Mouse (Mus musculus) forebrain, embryonic 16.5 days (tissue): Measurements from ENCODE around the gene Nfu1. TPM values are rescaled to one million over a fixed set of nuclear protein-coding genes. Genes with fewer than 3 reads are reported as not detected.

Source experiments
- ATAC-seq: fragments of 200-750 bp; cut with Nextera tagmentation; 2 replicates; pipeline ENCODE4 v1.8.0; 2017; ENCODE audit warnings: mild to moderate bottlenecking, moderate library complexity
- H3K27ac ChIP-seq: fragments of 300-500 bp; sonication (generic); 2 replicates; pipeline ENCODE4 v1.5.1; 2014; ENCODE audit warnings: low read length, control low read depth
- H3K27me3 ChIP-seq: fragments of 300-500 bp; sonication (generic); replicated peaks from 2 replicates; pipeline ENCODE4 v1.6.1; 2014; ENCODE audit warnings: low read length; ENCODE audit not compliant: control insufficient read depth, insufficient read depth
- H3K36me3 ChIP-seq: fragments of 300-500 bp; sonication (generic); 2 replicates; pipeline ENCODE4 v1.6.1; 2014; ENCODE audit not compliant: control insufficient read depth, insufficient read depth
- H3K4me1 ChIP-seq: fragments of 300-500 bp; sonication (generic); replicated peaks from 2 replicates; pipeline ENCODE4 v1.6.1; 2014; ENCODE audit warnings: low read length; ENCODE audit not compliant: control insufficient read depth, insufficient read depth
- H3K4me2 ChIP-seq: fragments of 300-500 bp; sonication (generic); 2 replicates; pipeline ENCODE4 v1.6.1; 2014; ENCODE audit warnings: mild to moderate bottlenecking, low read length, control low read depth
- H3K4me3 ChIP-seq: fragments of 300-500 bp; sonication (generic); replicated peaks from 2 replicates; pipeline ENCODE4 v1.5.1; 2014; ENCODE audit warnings: mild to moderate bottlenecking, low read length, control low read depth
- H3K9ac ChIP-seq: fragments of 300-500 bp; sonication (generic); replicated peaks from 2 replicates; pipeline ENCODE4 v1.6.1; 2014; ENCODE audit warnings: low read depth, low read length, control low read depth
- H3K9me3 ChIP-seq: fragments of 300-500 bp; sonication (generic); 2 replicates; pipeline ENCODE4 v1.6.1; 2016; ENCODE audit warnings: low read length; ENCODE audit not compliant: control insufficient read depth
- WGBS: fragments of 180-500 bp; shearing (Covaris S2); extraction: QIAGEN DNeasy Blood & Tissue Kit; methylation state at CpG from one replicate; pipeline ENCODE4 v1.1.7; 2014; 5-methylcytosine and 5-hydroxymethylcytosine counted together
- polyA plus RNA-seq: library from polyadenylated mRNA; unstranded; fragments of >200 nt; fragmentation: Nextera tagmentation; extraction: Ambion mirVana; gene quantifications from 2 replicates; pipeline ENCODE4 v1.2.1, GENCODE M21; 2015

Nfu1 gene
- polyA plus RNA-seq: 99.2 and 109 TPM in 2 replicates

DNA sequence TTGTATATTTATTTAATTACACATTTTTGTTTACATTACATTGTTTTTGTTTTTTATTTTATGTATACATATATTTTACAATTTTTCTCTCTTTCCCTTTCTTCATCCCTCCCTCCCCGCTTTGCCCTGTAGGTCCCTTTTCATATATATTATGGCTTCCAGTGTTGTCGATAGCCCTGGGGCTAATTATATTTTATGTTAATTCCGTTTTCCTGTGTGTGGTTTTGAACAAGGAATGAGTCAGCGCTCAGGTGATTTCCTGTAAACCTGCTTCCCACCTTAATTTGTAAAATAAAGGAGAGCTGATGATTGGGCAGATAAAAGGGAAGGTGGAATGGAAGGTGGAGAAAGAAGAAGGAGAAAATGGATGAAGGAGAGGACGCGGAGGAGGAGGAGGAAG is at the start of gene Nfu1:
TSS of gene Nfu1 (plus strand) at position 350 of the 400 bp plus-strand sequence.
- Histone ChIP-seq H3K4me1 (peaks cover 9% of the 10 kb centered on the region), H3K27me3 (no peaks in the 10 kb centered on the region), H3K36me3 (no peaks in the 10 kb centered on the region), H3K27ac (peak within 1 kb of the TSS; percentile 70), H3K9ac (peak within 1 kb of the TSS; percentile 94), H3K4me3 (peak within 1 kb of the TSS; percentile 78), H3K9me3 (no peaks in the 10 kb centered on the region), H3K4me2 (peak within 1 kb of the TSS; percentile 62)
- WGBS: 79% methylated on average over 6 of the region's 6 CpGs
- no peak for ATAC-seq

DNA sequence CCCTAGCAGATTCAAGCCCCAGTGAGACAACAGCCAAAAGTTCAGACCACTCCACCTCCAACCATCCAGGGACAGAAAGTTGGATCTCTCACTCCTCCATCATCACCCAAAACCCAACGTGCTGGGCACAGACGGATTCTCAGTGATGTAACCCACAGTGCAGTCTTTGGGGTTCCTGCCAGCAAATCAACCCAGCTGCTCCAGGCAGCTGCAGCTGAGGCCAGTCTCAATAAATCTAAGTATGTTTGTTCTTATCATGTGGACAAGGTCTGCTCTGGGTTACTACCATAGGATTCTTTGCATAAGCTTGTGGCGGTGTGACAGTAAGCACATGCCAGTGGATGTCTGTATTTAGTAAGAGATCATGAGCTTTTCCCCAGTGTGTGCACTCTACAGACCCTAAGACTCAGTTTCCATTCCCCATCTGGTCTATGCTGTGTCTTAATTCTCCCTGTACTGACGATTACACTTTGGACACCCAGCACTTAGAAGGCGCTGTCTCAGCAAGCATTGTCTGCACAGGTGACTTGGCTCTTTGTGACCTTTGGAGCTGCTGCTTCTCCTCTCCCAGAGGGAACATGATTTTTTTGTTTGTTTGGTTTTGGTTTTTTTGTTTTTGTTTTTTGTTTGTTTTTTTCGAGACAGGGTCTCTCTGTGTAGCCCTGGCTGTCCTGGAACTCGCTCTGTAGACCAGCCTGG is 44.9 kb upstream of the Nfu1 start:
- H3K36me3 ChIP-seq: peaks cover 14% of the 10 kb centered on the region
- H3K27ac ChIP-seq: no peak overlapping the region
- no peaks in the 10 kb centered on the region for H3K27me3 ChIP-seq
- WGBS: 89% methylated on average over 7 of the region's 7 CpGs
- H3K4me2 ChIP-seq: no peak overlapping the region
- H3K4me1 ChIP-seq: no peaks in the 10 kb centered on the region
- no peaks in the 10 kb centered on the region for H3K9me3 ChIP-seq
- ATAC-seq: no peak
- no peak overlapping the region for H3K9ac ChIP-seq
- no peak overlapping the region for H3K4me3 ChIP-seq

DNA sequence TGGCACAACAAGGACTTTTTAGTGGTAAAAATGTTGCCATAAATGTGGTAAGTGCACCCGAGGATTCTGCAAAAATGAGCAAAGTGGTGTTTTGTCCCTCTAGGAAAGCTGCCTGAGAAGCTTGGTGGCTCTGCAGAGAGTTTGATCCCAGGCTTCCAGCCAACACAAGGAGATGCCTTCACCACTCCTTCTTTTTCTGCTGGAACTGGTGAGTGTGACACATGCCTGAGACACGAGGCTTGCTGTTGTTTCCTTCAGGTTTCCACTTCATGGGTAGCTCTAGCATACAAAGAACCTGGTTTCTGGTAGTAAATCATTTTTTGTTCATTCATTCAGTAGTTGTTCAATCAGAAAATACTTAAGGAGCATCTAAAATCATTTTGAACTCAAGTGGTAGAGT is 41.9 kb upstream of the Nfu1 start:
- ATAC-seq: no peak
- 85% methylated on average over 2 of the region's 2 CpGs for WGBS

DNA sequence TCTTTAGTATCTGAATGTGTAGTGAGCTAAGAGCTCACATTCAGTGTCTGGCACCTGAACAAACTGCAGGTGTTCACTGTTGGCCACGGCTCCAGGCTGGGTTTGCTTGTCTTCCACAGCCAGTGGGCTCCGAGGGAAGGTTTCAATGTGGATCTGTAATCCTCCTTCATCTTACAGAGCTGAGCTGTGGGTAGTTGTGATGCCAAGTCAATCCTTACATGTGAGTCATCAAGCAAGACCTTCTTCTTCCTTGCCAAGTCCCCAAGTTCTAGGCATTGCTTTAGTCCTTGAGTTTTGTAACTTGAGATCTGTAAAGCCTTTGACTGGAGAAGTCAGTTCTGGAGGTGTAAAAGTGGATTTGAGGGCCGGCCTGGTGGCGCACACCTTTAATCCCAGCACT is 35.1 kb upstream of the Nfu1 start:
- no peak overlapping the region for H3K4me2 ChIP-seq
- no peaks in the 10 kb centered on the region for H3K9me3 ChIP-seq
- 95% methylated on average over 4 of the region's 4 CpGs for WGBS
- no peak for ATAC-seq
- H3K9ac ChIP-seq: no peak overlapping the region
- H3K27ac ChIP-seq: no peak overlapping the region
- H3K36me3 ChIP-seq: peaks cover 13% of the 10 kb centered on the region
- no peaks in the 10 kb centered on the region for H3K27me3 ChIP-seq
- no peak overlapping the region for H3K4me3 ChIP-seq
- no peaks in the 10 kb centered on the region for H3K4me1 ChIP-seq

More for the DNA sequence above, 41.9 kb upstream of the Nfu1 start:
- no peak overlapping the region for H3K27ac ChIP-seq
- no peak overlapping the region for H3K4me2 ChIP-seq
- H3K36me3 ChIP-seq: peaks cover 12% of the 10 kb centered on the region
- H3K9ac ChIP-seq: no peak overlapping the region
- H3K4me3 ChIP-seq: no peak overlapping the region
- H3K4me1 ChIP-seq: no peaks in the 10 kb centered on the region
- H3K9me3 ChIP-seq: no peaks in the 10 kb centered on the region
- no peaks in the 10 kb centered on the region for H3K27me3 ChIP-seq

DNA sequence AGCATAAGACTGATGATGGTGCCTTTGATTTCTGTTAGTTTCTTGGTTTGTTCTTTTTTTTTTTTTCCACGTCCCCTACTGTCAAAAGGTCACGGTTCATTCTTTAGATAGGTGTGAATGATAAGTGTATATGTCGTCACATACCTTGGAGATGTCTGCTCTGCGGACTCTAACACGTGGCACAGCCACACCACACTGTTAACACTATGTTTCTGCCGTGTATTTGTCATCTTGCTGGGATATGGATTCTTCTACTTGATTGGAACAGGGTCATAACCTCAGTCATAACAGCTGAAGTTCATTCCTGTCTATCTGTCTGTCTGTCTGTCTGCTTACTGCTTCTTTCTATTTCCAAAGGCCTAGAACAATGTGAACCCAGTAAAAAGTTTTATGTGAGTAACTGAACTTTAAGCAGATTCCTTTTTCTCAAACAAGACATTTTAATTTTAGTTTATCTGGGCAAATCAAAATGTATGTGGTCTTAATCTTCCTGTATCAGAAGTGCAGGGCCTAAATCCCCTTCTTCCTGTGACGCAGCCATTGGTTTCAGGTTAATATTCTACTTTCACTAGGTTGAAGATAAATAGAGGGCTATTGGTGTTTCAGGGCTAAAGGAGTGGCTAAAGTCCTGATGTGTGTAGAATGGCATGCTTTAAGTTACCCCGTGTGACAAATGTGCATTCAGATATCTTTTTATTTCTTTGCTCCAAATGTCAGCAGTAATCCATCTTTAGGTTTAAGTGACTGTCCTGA is 30.7 kb upstream of the Nfu1 start:
- Histone ChIP-seq H3K4me1 (no peaks in the 10 kb centered on the region), H3K4me2 (no peak overlapping the region), H3K9ac (no peak overlapping the region), H3K27me3 (no peaks in the 10 kb centered on the region), H3K9me3 (no peaks in the 10 kb centered on the region), H3K4me3 (no peak overlapping the region), H3K36me3 (peaks cover 4% of the 10 kb centered on the region), H3K27ac (no peak overlapping the region)
- no peak for ATAC-seq
- 93% methylated on average over 8 of the region's 8 CpGs for WGBS

DNA sequence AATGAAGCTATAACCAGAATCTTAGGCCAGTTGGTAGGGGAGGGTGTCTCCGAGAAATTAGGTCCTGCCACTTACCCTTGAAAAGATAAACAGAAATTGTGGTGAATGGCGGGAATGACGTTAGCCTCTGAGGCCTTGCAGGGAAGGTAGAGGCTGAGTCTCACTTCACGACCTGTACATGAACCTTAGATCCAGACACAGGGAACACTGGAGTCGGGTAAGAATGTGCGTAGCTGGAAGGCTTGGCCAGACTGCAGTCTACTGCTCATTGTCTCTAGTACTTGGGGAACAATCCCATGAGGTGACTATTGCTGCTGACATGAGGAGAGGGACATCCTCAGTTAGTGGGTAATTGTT is 30.1 kb upstream of the Nfu1 start:
- 90% methylated on average over 6 of the region's 6 CpGs for WGBS
- Histone ChIP-seq H3K36me3 (peaks cover 4% of the 10 kb centered on the region; the same call in 1 of the 2 replicates), H3K27ac (no peak overlapping the region)

DNA sequence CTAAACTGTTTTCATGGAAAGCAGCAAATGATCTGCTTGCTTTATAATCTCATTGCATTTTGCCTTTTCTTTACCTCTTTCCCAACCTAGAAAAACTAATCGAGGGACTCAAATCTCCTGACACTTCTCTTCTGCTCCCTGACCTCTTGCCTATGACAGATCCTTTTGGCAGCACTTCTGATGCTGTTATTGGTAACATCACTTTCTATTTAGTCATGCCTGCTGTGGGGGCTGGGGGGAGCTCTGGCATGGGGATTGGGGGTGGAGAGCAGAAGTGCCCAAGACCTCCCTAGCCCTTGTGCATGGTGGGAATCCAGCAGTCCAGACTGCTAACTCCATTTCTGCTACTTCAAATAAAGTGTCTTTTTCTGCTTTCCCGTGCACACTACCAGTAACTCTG is 27.8 kb upstream of the Nfu1 start:
- H3K36me3 ChIP-seq: peaks cover 5% of the 10 kb centered on the region
- no peaks in the 10 kb centered on the region for H3K4me1 ChIP-seq
- 96% methylated on average over 2 of the region's 2 CpGs for WGBS
- ATAC-seq: no peak
- no peak overlapping the region for H3K9ac ChIP-seq
- H3K27me3 ChIP-seq: no peaks in the 10 kb centered on the region
- H3K27ac ChIP-seq: no peak overlapping the region
- H3K4me3 ChIP-seq: no peak overlapping the region
- no peak overlapping the region for H3K4me2 ChIP-seq
- H3K9me3 ChIP-seq: no peaks in the 10 kb centered on the region

More for the DNA sequence above, 30.1 kb upstream of the Nfu1 start:
- no peaks in the 10 kb centered on the region for H3K4me1 ChIP-seq
- H3K4me2 ChIP-seq: no peak overlapping the region
- H3K27me3 ChIP-seq: no peaks in the 10 kb centered on the region
- no peak overlapping the region for H3K9ac ChIP-seq
- H3K9me3 ChIP-seq: no peaks in the 10 kb centered on the region
- ATAC-seq: no peak
- H3K4me3 ChIP-seq: no peak overlapping the region

DNA sequence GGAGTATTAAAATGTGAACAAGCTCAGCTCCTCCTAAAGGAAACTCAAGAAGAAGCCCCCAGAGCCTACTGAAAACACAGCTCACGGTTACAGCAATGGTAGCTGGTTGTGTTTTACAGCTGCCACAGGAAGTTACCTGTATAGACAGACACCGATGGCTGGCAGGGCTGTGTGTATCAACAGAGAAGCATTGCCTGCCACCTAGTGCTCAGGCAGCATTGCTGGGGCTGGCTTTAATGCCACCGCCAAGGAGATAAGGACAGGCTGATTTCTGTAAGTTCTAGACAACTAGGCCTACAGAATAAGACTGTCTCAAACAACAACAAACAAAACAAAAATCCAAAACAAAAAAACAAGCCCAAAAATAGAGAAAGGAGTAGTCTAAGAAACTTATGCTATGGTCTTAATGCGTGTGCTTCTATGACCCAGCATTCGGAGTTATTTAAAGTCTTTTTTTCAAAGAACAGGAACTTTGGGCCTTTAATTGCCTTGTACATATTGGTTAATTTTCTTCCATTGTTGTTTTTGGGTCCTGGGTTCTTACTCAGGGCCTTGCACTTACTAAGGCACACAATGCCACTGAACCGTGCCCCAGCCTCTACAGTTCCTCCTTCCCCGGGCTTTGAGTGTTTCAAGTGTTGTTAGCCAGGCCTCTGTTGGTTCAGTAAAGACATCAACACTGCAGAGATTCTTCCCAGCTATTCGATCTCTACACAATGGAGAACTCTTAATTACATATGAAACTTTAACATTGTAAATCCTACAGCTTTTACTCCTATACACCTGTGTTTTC is 23.5 kb upstream of the Nfu1 start:
- Histone ChIP-seq H3K27me3 (no peaks in the 10 kb centered on the region), H3K27ac (no peak overlapping the region), H3K9ac (no peak overlapping the region), H3K9me3 (no peaks in the 10 kb centered on the region), H3K4me3 (no peak overlapping the region), H3K36me3 (peaks cover 5% of the 10 kb centered on the region; the same call in 1 of the 2 replicates), H3K4me2 (no peak overlapping the region), H3K4me1 (no peaks in the 10 kb centered on the region)
- ATAC-seq: no peak
- 89% methylated on average over 8 of the region's 8 CpGs for WGBS

DNA sequence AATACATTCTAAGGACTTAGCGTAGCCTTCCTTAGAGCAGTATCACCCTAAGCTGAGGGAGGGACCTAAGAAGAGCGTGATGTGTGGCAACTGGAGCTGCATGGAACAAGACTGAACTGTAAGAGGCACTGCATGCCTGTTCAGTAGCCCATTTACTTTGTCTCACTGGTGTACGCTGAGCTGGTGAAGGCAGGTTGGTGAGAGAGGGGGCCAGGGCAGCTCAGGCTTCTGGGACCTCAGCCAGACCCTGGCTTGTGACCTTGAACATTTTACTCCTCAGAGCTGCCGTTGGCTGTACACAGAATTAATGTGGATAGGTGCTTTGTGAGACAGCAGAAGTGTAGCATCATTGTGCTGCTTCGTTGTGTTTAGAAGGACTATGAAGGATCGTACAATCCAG is 19.5 kb upstream of the Nfu1 start:
- H3K4me2 ChIP-seq: no peak overlapping the region
- H3K4me3 ChIP-seq: no peak overlapping the region
- no peak overlapping the region for H3K9ac ChIP-seq
- no peaks in the 10 kb centered on the region for H3K9me3 ChIP-seq
- no peak overlapping the region for H3K27ac ChIP-seq
- no peak for ATAC-seq
- no peaks in the 10 kb centered on the region for H3K4me1 ChIP-seq
- no peaks in the 10 kb centered on the region for H3K27me3 ChIP-seq
- 85% methylated on average over 6 of the region's 6 CpGs for WGBS
- H3K36me3 ChIP-seq: peaks cover 5% of the 10 kb centered on the region; the same call in 1 of the 2 replicates
